Mouse (Mus musculus) G1E-ER4 (cell line): Measurements from ENCODE around the gene Lmtk2. TPM values are rescaled to one million over a fixed set of nuclear protein-coding genes. Genes with fewer than 3 reads are reported as not detected.
A peak's percentile ranks its signal among the peaks of the same experiment; 100 is the strongest.

Experiments used
- GATA1 ChIP-seq: IDR thresholded peaks from one replicate; pipeline ENCODE4 v1.8.0; 2012; ENCODE audit warnings: low read length, inconsistent platforms
- polyA plus RNA-seq: library from polyadenylated mRNA; stranded (reverse); fragments of >175 nt; gene quantifications from 2 replicates; pipeline ENCODE4 v1.2.3, GENCODE M21; 2012

Gene Lmtk2
- polyA plus RNA-seq, 1 experiment = 6.3 TPM

- TF ChIP-seq GATA1 = no peak
These were observed 1.7 kb upstream of the Lmtk2 start for GRCm38 (mm10) chr5:144098640-144098929.

GRCm38 (mm10) chr5:144100948-144101347 lies 712 bp downstream of the Lmtk2 start:
- no peak for TF ChIP-seq GATA1

- TF ChIP-seq GATA1 = peak; percentile 51
These were observed 4.8 kb downstream of the Lmtk2 start for GRCm38 (mm10) chr5:144105070-144105469.

GRCm38 (mm10) chr5:144105471-144106129 lies 5.4 kb downstream of the Lmtk2 start:
- TF ChIP-seq GATA1 = no peak

- TF ChIP-seq GATA1 = no peak
These were observed 5.9 kb downstream of the Lmtk2 start for GRCm38 (mm10) chr5:144106130-144106510.

GRCm38 (mm10) chr5:144109201-144109600 lies 9.0 kb downstream of the Lmtk2 start:
- TF ChIP-seq GATA1 = no peak

- TF ChIP-seq GATA1 = no peak
These were observed 12.6 kb downstream of the Lmtk2 start for GRCm38 (mm10) chr5:144112574-144113438.

- no peak for TF ChIP-seq GATA1
These were observed 13.8 kb downstream of the Lmtk2 start for GRCm38 (mm10) chr5:144114068-144114467.

GRCm38 (mm10) chr5:144114970-144115627 lies 14.9 kb downstream of the Lmtk2 start:
- TF ChIP-seq GATA1 = no peak

GRCm38 (mm10) chr5:144115628-144115977 lies 15.4 kb downstream of the Lmtk2 start:
- no peak for TF ChIP-seq GATA1

GRCm38 (mm10) chr5:144118271-144118670 lies 18.0 kb downstream of the Lmtk2 start:
- TF ChIP-seq GATA1 = no peak

- no peak for TF ChIP-seq GATA1
These were observed 19.1 kb downstream of the Lmtk2 start for GRCm38 (mm10) chr5:144119286-144119685.

GRCm38 (mm10) chr5:144121489-144121888 lies 21.3 kb downstream of the Lmtk2 start:
- no peak for TF ChIP-seq GATA1

- no peak for TF ChIP-seq GATA1
These were observed 25.9 kb downstream of the Lmtk2 start for GRCm38 (mm10) chr5:144125979-144126755.

GRCm38 (mm10) chr5:144143531-144143930 lies 43.3 kb downstream of the Lmtk2 start:
- no peak for TF ChIP-seq GATA1

- TF ChIP-seq GATA1 = no peak
These were observed 46.7 kb downstream of the Lmtk2 start for GRCm38 (mm10) chr5:144146898-144147297.
